Comparison of ENCODE assay signal across 8 mouse cellular contexts in the genomic region with DNA sequence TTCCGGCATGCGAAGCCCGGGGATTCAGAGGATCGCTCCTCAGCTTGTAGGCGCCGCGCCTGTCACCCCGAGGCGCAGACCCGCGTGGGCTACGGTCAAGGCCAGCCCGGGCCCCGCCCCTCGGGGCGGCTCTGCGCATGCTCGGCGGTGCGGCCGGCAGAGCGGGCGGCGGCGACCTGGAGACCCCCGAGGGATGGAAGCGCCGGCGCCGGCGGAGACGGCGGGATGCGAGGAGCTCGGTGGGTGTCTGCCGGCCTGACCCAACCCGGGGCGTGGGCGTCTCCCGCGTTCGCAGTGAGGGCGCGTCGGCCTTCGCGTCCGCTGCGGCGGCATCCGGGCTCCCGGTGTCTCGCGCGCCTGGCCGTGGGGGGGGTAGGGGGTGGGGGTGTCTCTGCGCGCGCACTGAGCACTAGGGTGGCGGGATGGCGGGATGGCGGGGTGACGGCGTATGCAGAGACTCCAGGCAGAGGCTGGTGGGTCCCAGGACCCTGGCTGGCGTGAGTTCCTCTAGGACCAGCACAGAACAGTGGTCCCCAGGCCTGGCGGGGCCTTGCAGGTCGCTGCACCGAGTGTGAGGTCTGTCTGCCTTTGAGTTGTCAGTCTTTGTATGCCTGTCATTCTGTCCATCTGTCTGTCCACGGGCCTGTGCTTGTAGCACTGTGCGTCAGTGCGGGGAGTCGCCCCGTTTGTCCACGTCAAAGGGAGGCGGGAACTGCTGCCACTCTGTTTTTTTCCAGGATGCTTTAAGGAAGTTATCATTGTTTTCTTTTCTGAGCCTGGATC. TPM values are rescaled to one million over a fixed set of nuclear protein-coding genes. Genes with fewer than 3 reads are reported as not detected.
A peak's percentile ranks its signal among the peaks of the same experiment; 100 is the strongest.
DNase-seq lines count a peak whose midpoint lies in the region; ATAC-seq and TF ChIP-seq lines count a peak whose summit lies in the region.

A gene (plus strand): TSS at position 140 of the 783 bp plus-strand sequence.

- WGBS in intestine, embryonic 16.5 days: under 1% methylated on average over 75 of the region's 75 CpGs

- peaks cover 4% of the 10 kb centered on the region for H3K4me1 ChIP-seq in cortical plate, adult 2 months (ENCODE audit: control insufficient read depth, insufficient read depth, low read length)
- H3K4me1 ChIP-seq in intestine, embryonic 16.5 days (ENCODE audit: control insufficient read depth, insufficient read depth, low read length): no peaks in the 10 kb centered on the region

- peak within 1 kb of the TSS; percentile 85 for H3K9ac ChIP-seq in intestine, embryonic 16.5 days (ENCODE audit: low read depth, low read length)

- TF ChIP-seq CTCF in cortical plate, adult 2 months (IDR thresholded peaks at IDR 0.05; ENCODE audit: extremely low read depth, insufficient read depth, low read length): no peak

- intact Hi-C loops in gastrocnemius, postnatal 36 days (cut with DNase I): no loop called here
- intact Hi-C loops in left cerebral cortex, postnatal 25 days (cut with DNase I): no loop called here

- peak; percentile 62 to 63 for DNase-seq in gastrocnemius, postnatal 36 days
- DNase-seq in left cerebral cortex, postnatal 25 days (ENCODE audit: low spot score in 2 of 2): peak; percentile 76 to 85
- DNase-seq in mesoderm, embryonic 11.5 days (ENCODE audit: low read depth, low spot score): peak; percentile 78
- peak; percentile 78 for DNase-seq in right cerebral cortex, postnatal 25 days
- DNase-seq in urinary bladder, postnatal 36 days (ENCODE audit: low spot score in 2 of 2): peak; percentile 64 to 70

- no peaks in the 10 kb centered on the region for H3K27me3 ChIP-seq in intestine, embryonic 16.5 days (replicated peaks; ENCODE audit: control insufficient read depth, insufficient read depth, low read length)

- peak; percentile 76 for TF ChIP-seq POLR2A in cortical plate, adult 2 months (IDR thresholded peaks at IDR 0.05; ENCODE audit: extremely low read depth, insufficient read depth, low read length)

- no peaks in the 10 kb centered on the region for H3K9me3 ChIP-seq in intestine, embryonic 16.5 days (ENCODE audit: control insufficient read depth, low read length)

- peak; percentile 64 for ATAC-seq in activated CD4-positive, CD25-positive, alpha-beta regulatory T cell, adult 4 months
- ATAC-seq in intestine, embryonic 16.5 days: peak; percentile 89

- H3K4me2 ChIP-seq in intestine, embryonic 16.5 days (ENCODE audit: low read depth, low read length): peak within 1 kb of the TSS; percentile 96

- peak within 1 kb of the TSS; percentile 88 for H3K27ac ChIP-seq in cortical plate, adult 2 months (ENCODE audit: insufficient read depth, low read length)
- H3K27ac ChIP-seq in intestine, embryonic 16.5 days (ENCODE audit: low read length): peak within 1 kb of the TSS; percentile 69

- H3K36me3 ChIP-seq in intestine, embryonic 16.5 days (ENCODE audit: control insufficient read depth, insufficient read depth, low read length): no peaks in the 10 kb centered on the region

- H3K4me3 ChIP-seq in cortical plate, adult 2 months (ENCODE audit: insufficient read depth, low read length): peak within 1 kb of the TSS; percentile 78
- H3K4me3 ChIP-seq in intestine, embryonic 16.5 days (ENCODE audit: low read length): peak within 1 kb of the TSS; percentile 72

RNA-seq across cellular contexts. Expression of the gene that starts here (rescaled TPM):
- polyA plus RNA-seq in activated CD4-positive, CD25-positive, alpha-beta regulatory T cell, adult 4 months (2017; shearing (Covaris generic)): 1 to 10 TPM; 3.7 to 3.9 TPM
- 23.3 and 25.0 TPM in 2 replicates for polyA plus RNA-seq in cortical plate, adult 2 months (2012; rRNA removed)
- 1 to 10 TPM; 2.3 to 2.9 TPM for total RNA-seq in gastrocnemius, postnatal 36 days (2021)
- 6.0 TPM in 2 replicates for polyA plus RNA-seq in intestine, embryonic 16.5 days (2015; fragmentation: Nextera tagmentation; extraction: Ambion mirVana)
- 10 to 100 TPM; 43.4 to 44.6 TPM for total RNA-seq in left cerebral cortex, postnatal 25 days (2021)

Comparison
In these comparisons a context has a peak if more than half of its experiments do, and no peak if none do; other contexts are left out.
1. Peak in every context shown above with its lines: DNase-seq, ATAC-seq, H3K4me3 ChIP-seq and H3K27ac ChIP-seq.
2. RNA of the gene that starts here (total RNA-seq): 43.4 to 44.6 TPM in left cerebral cortex, postnatal 25 days; 2.3 to 2.9 TPM in gastrocnemius, postnatal 36 days; every median in the first group is over 10 times any median in the second.